Mouse (Mus musculus): ENCODE measurements at regions not wholly inside any gene's neighbourhood (a gene's known extent, or its start where the extent isn't known, plus 50 kb on each side); places are given as distances from the start of the nearest gene placed in this dataset.

- Histone ChIP-seq H3K36me3 (ENCODE audit: control insufficient read depth, insufficient read depth, low read length) (no peaks in the 10 kb centered on the region), H3K27ac (ENCODE audit: insufficient read depth, low read depth, low read length) (no peak overlapping the region), H3K4me3 (ENCODE audit: low read depth, low read length) (peak overlapping the region; percentile 54), H3K4me1 (ENCODE audit: control insufficient read depth, insufficient read depth, insufficient read length, low read length) (no peaks in the 10 kb centered on the region), H3K27me3 (ENCODE audit: control insufficient read depth, insufficient read depth, low read length) (no peaks in the 10 kb centered on the region)
- TF ChIP-seq POLR2A (IDR thresholded peaks at IDR 0.05; ENCODE audit: low read depth, low read length) (no peak), CTCF (IDR thresholded peaks at IDR 0.05; ENCODE audit: extremely low read depth, insufficient read length, insufficient replicate concordance, low read depth, low read length) (peak; percentile 49; the same call in 1 of the 2 replicates)
- 1% methylated on average over 20 of the region's 20 CpGs for WGBS
Observed at GRCm38 (mm10) chr2:161177355-161178021, 68.6 kb upstream of the Chd6 start.

GRCm38 (mm10) chr2:161166681-161167080, 57.8 kb upstream of the Chd6 start:
- no peaks in the 10 kb centered on the region for H3K36me3 ChIP-seq (ENCODE audit: control insufficient read depth, insufficient read depth, low read length)

GRCm38 (mm10) chr2:161165495-161165894, 56.6 kb upstream of the Chd6 start:
- TF ChIP-seq POLR2A (IDR thresholded peaks at IDR 0.05; ENCODE audit: low read depth, low read length) = no peak
- no peak for TF ChIP-seq CTCF (IDR thresholded peaks at IDR 0.05; ENCODE audit: extremely low read depth, insufficient read length, insufficient replicate concordance, low read depth, low read length)
- Histone ChIP-seq H3K4me3 (ENCODE audit: low read depth, low read length) (no peak overlapping the region), H3K27ac (ENCODE audit: insufficient read depth, low read depth, low read length) (no peak overlapping the region), H3K36me3 (ENCODE audit: control insufficient read depth, insufficient read depth, low read length) (no peaks in the 10 kb centered on the region), H3K4me1 (ENCODE audit: control insufficient read depth, insufficient read depth, insufficient read length, low read length) (no peaks in the 10 kb centered on the region), H3K27me3 (ENCODE audit: control insufficient read depth, insufficient read depth, low read length) (no peaks in the 10 kb centered on the region)
- 48% methylated on average over 3 of the region's 3 CpGs for WGBS

More at GRCm38 (mm10) chr2:161166681-161167080, 57.8 kb upstream of the Chd6 start:
- Histone ChIP-seq H3K27me3 (ENCODE audit: control insufficient read depth, insufficient read depth, low read length) (no peaks in the 10 kb centered on the region), H3K27ac (ENCODE audit: insufficient read depth, low read depth, low read length) (no peak overlapping the region), H3K4me1 (ENCODE audit: control insufficient read depth, insufficient read depth, insufficient read length, low read length) (no peaks in the 10 kb centered on the region), H3K4me3 (ENCODE audit: low read depth, low read length) (no peak overlapping the region)
- TF ChIP-seq POLR2A (IDR thresholded peaks at IDR 0.05; ENCODE audit: low read depth, low read length) (no peak), CTCF (IDR thresholded peaks at IDR 0.05; ENCODE audit: extremely low read depth, insufficient read length, insufficient replicate concordance, low read depth, low read length) (no peak)
- 58% methylated on average over 3 of the region's 3 CpGs for WGBS

GRCm38 (mm10) chr2:161164320-161164719, 55.4 kb upstream of the Chd6 start:
- no peak overlapping the region for H3K27ac ChIP-seq (ENCODE audit: insufficient read depth, low read depth, low read length)
- no peaks in the 10 kb centered on the region for H3K36me3 ChIP-seq (ENCODE audit: control insufficient read depth, insufficient read depth, low read length)
- H3K4me1 ChIP-seq (ENCODE audit: control insufficient read depth, insufficient read depth, insufficient read length, low read length) = no peaks in the 10 kb centered on the region
- WGBS = 34% methylated on average over 5 of the region's 5 CpGs
- no peak overlapping the region for H3K4me3 ChIP-seq (ENCODE audit: low read depth, low read length)
- no peaks in the 10 kb centered on the region for H3K27me3 ChIP-seq (ENCODE audit: control insufficient read depth, insufficient read depth, low read length)
- TF ChIP-seq CTCF (IDR thresholded peaks at IDR 0.05; ENCODE audit: extremely low read depth, insufficient read length, insufficient replicate concordance, low read depth, low read length) (no peak), POLR2A (IDR thresholded peaks at IDR 0.05; ENCODE audit: low read depth, low read length) (no peak)

Measured in small intestine, adult 2 months (tissue).